In the genomic region with DNA sequence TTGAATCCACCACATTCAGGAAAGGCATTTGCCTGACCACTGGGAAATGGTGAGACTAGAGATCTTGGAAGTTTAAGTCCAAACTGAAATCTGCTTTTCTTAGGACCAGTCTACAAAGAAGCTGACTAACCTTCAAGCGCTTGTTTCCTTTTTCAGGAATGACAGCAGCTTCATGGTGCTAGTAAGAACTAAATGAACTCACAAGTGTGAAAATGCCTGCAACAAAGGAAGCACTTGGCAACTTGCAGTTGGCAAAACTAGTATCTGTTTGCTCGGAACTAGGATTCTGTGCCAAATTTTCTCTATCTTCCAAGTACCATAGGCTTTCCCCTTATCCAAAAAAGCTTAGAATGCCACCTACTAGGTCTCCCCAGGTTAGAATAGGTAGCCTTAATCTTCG, we compare ENCODE assay signal across 29 mouse cellular contexts. TPM values are rescaled to one million over a fixed set of nuclear protein-coding genes. Genes with fewer than 3 reads are reported as not detected.
"Had no signal": no experiment of that assay in that cellular context is flagged by ENCODE, and none has a peak within 500 bp of the region (broad histone marks: within the 10 kb centered on the region; RNA-seq: fewer than 3 reads in every experiment).

No protein-coding gene starts in this region.

- H3K27me3 ChIP-seq: heart, embryonic 12.5 days; hindbrain, embryonic 12.5 days; intestine, embryonic 15.5 days; limb, embryonic 12.5 days; liver, embryonic 13.5 days had no signal

- H3K9me3 ChIP-seq: heart, embryonic 10.5 days; heart, embryonic 12.5 days; hindbrain, embryonic 10.5 days; hindbrain, embryonic 12.5 days; intestine, embryonic 15.5 days; limb, embryonic 12.5 days; liver, embryonic 13.5 days had no signal

- H3K4me2 ChIP-seq: heart, embryonic 12.5 days; hindbrain, embryonic 12.5 days; hindbrain, embryonic 14.5 days; intestine, embryonic 15.5 days; limb, embryonic 12.5 days; liver, embryonic 11.5 days; liver, embryonic 13.5 days had no signal

- H3K9ac ChIP-seq: heart, embryonic 12.5 days; hindbrain, embryonic 12.5 days; hindbrain, embryonic 14.5 days; intestine, embryonic 15.5 days; limb, embryonic 12.5 days; liver, embryonic 13.5 days had no signal

- H3K4me3 ChIP-seq: gastrocnemius, adult 2 months; heart, embryonic 10.5 days; heart, embryonic 12.5 days; hindbrain, embryonic 10.5 days; hindbrain, embryonic 12.5 days; intestine, embryonic 15.5 days; layer of hippocampus, adult 2 months; limb, embryonic 12.5 days; liver, embryonic 13.5 days had no signal

- ATAC-seq: hindbrain, embryonic 16.5 days; inflammation-experienced regulatory T-cells, adult 6 months; intestine, embryonic 15.5 days; intestine, postnatal 0 days had no signal

- H3K4me1 ChIP-seq: heart, embryonic 10.5 days; heart, embryonic 12.5 days; hindbrain, embryonic 10.5 days; hindbrain, embryonic 12.5 days; intestine, embryonic 15.5 days; limb, embryonic 12.5 days had no signal

- DNase-seq: gastrocnemius, adult 2 months; gastrocnemius, postnatal 10 days; gastrocnemius, postnatal 25 days; heart, adult 18-20 months; heart, postnatal 10 days; heart, postnatal 4 days; kidney, adult 18-20 months; kidney, adult 8-10 months; kidney, postnatal 10 days; kidney, postnatal 25 days; kidney, postnatal 4 days; layer of hippocampus, postnatal 36 days; left cerebral cortex, postnatal 4 days; liver; liver, embryonic 13.5 days had no signal

- H3K27ac ChIP-seq: gastrocnemius, adult 2 months; heart, embryonic 10.5 days; hindbrain, embryonic 10.5 days; hindbrain, embryonic 12.5 days; hindbrain, embryonic 14.5 days; intestine, embryonic 15.5 days; layer of hippocampus, adult 2 months; limb, embryonic 12.5 days; liver, embryonic 13.5 days had no signal

RNA-seq across cellular contexts. Expression of gene Pllp, which starts 49.9 kb away (rescaled TPM):
- total RNA-seq: granulocyte monocyte progenitor cell, adult 5-6 weeks had no signal
- polyA plus RNA-seq: heart, embryonic 12.5 days; heart, embryonic 14.5 days had no signal
